Mouse (Mus musculus) lung, adult 2 months (tissue): Measurements from ENCODE around the gene Ffar1.

Experiments
- CTCF ChIP-seq: fragments of 200-500 bp; IDR thresholded peaks from 2 replicates; pipeline ENCODE4 v1.5.1; 2011; ENCODE audit warnings: mild to moderate bottlenecking, low read length, control low read depth; ENCODE audit not compliant: insufficient read depth
- POLR2A ChIP-seq: fragments of 200-500 bp; IDR thresholded peaks from 2 replicates; pipeline ENCODE4 v1.6.1; 2011; ENCODE audit warnings: low read depth, mild to moderate bottlenecking, control low read depth, low read length, borderline replicate concordance; ENCODE audit errors: extremely low read depth

DNA sequence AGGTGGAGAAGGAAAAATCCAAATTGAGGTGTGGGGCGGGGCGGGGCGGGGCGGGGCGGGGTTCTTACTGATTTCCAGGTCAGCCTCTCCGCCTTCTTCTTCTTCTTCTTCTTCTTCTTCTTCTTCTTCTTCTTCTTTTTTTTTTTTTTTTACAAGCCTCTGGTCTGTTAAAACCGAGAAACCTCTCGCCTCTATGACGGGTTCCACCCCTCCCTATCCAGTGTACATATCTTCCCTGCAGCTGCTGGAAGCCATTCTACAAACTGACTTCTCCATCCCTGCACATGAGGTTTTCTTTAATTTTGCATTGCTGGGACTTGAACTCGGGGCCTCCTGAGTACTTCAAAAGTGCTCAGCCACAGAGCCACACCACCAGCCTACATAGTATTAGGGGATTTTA, 34.7 kb downstream of the Ffar1 start:
- TF ChIP-seq POLR2A (no peak), CTCF (no peak)
